ENCODE assay signal across 12 mouse cellular contexts in the genomic region with DNA sequence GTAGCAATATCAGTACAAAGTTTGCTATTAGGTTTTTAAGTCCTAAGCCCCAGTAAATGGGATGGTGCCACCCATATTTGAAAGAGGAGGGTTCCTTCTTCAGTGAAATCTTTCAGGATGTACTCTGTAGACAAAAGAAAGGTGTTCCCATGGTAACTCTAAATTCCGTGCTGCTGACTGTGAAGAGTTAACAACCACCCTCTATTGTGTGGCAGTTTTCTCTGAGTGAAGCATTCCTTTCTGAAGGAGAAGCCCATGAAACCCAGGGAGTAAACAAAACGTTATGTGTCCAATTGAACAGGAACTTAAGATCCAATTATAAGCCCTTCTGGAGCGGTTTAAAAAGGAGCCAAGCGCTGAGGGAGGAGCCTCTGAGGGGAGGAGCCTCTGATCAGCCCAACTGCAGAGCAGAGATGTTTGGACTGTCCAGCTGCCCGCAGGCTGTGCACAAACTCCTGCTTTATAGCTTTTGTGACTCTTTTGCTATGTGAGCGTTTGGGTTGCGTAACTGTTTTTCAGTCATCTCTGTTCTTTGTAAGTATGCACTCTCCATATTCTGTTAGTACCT.
DNase-seq lines count a peak whose midpoint lies in the region; ATAC-seq and TF ChIP-seq lines count a peak whose summit lies in the region.
"Had no signal": no experiment of that assay in that cellular context is flagged by ENCODE, and none has a peak within 500 bp of the region (broad histone marks: within the 10 kb centered on the region; RNA-seq: fewer than 3 reads in every experiment).

No protein-coding gene starts in this region.

- no peak for TF ChIP-seq POLR2A in brain, embryonic 14.5 days (IDR thresholded peaks at IDR 0.05; ENCODE audit: borderline replicate concordance, extremely low read depth, insufficient read depth, insufficient read length, poor library complexity, severe bottlenecking)

- no peak overlapping the region for H3K4me3 ChIP-seq in ES-E14 (ENCODE audit: insufficient read depth in 1 of 2, low read depth in 1 of 2, low read length in 2 of 2, poor library complexity in 1 of 2, severe bottlenecking in 1 of 2)
- no peak overlapping the region for H3K4me3 ChIP-seq in forebrain, embryonic 16.5 days (replicated peaks; ENCODE audit: low read length)
- no peak overlapping the region for H3K4me3 ChIP-seq in midbrain, embryonic 11.5 days (ENCODE audit: low read depth, low read length)
- H3K4me3 ChIP-seq in intestine, embryonic 16.5 days (ENCODE audit: low read length), result no peak overlapping the region
- H3K4me3 ChIP-seq: hindbrain, embryonic 13.5 days had no signal

- H3K27ac ChIP-seq in ES-E14 (ENCODE audit: insufficient read depth, low read depth, low read length, poor library complexity, severe bottlenecking), result no peak overlapping the region
- no peak overlapping the region for H3K27ac ChIP-seq in forebrain, embryonic 16.5 days (ENCODE audit: low read length)
- no peak overlapping the region for H3K27ac ChIP-seq in midbrain, embryonic 11.5 days (ENCODE audit: low read depth, low read length)
- no peak overlapping the region for H3K27ac ChIP-seq in intestine, embryonic 16.5 days (ENCODE audit: low read length)
- H3K27ac ChIP-seq: hindbrain, embryonic 13.5 days had no signal

- H3K36me3 ChIP-seq in ES-E14 (ENCODE audit: control insufficient read depth, insufficient read depth, low read length, poor library complexity, severe bottlenecking), result no peaks in the 10 kb centered on the region
- no peaks in the 10 kb centered on the region for H3K36me3 ChIP-seq in forebrain, embryonic 16.5 days (ENCODE audit: control insufficient read depth, insufficient read depth)
- H3K36me3 ChIP-seq in midbrain, embryonic 11.5 days (ENCODE audit: control insufficient read depth, insufficient read depth, low read length), result no peaks in the 10 kb centered on the region
- H3K36me3 ChIP-seq in intestine, embryonic 16.5 days (ENCODE audit: control insufficient read depth, insufficient read depth, low read length), result no peaks in the 10 kb centered on the region
- H3K36me3 ChIP-seq: G1E; hindbrain, embryonic 13.5 days had no signal

- no peak for TF ChIP-seq CTCF in brain, embryonic 14.5 days (IDR thresholded peaks at IDR 0.05; ENCODE audit: borderline replicate concordance, extremely low read depth, insufficient read depth, insufficient read length)

- DNase-seq in ES-E14 (ENCODE audit: low read depth, low spot score), result peak; percentile 22
- peak; percentile 51 for DNase-seq in brain, embryonic 14.5 days (ENCODE audit: low read depth)
- DNase-seq in midbrain, embryonic 11.5 days (ENCODE audit: low spot score, missing footprints), result peak; percentile 89
- DNase-seq: adrenal gland, adult 2 months; cerebellum, adult 11-12 months; heart, adult 18-20 months had no signal

- in situ Hi-C loops in ES-E14 (cut with MboI; ENCODE audit: low sequenced_read_pairs in 2 of 2, unreplicated experiment in 2 of 2), result no loop called here

- H3K4me1 ChIP-seq in ES-E14 (ENCODE audit: control insufficient read depth in 2 of 2, insufficient read depth in 2 of 2, low read length in 2 of 2, poor library complexity in 1 of 2), result no peaks in the 10 kb centered on the region
- H3K4me1 ChIP-seq in forebrain, embryonic 16.5 days (replicated peaks; ENCODE audit: control insufficient read depth, insufficient read depth, low read length), result no peaks in the 10 kb centered on the region
- H3K4me1 ChIP-seq in midbrain, embryonic 11.5 days (ENCODE audit: control insufficient read depth, insufficient read depth, low read length), result no peaks in the 10 kb centered on the region
- H3K4me1 ChIP-seq in intestine, embryonic 16.5 days (ENCODE audit: control insufficient read depth, insufficient read depth, low read length), result no peaks in the 10 kb centered on the region
- H3K4me1 ChIP-seq: hindbrain, embryonic 13.5 days had no signal

- WGBS in forebrain, embryonic 16.5 days, result 13% methylated on average over 7 of the region's 7 CpGs
- WGBS in midbrain, embryonic 11.5 days, result 45% methylated on average over 7 of the region's 7 CpGs
- WGBS in intestine, embryonic 16.5 days, result 42% methylated on average over 7 of the region's 7 CpGs

- no peaks in the 10 kb centered on the region for H3K9me3 ChIP-seq in ES-E14 (ENCODE audit: control insufficient read depth, insufficient read depth, low read depth, low read length)
- no peaks in the 10 kb centered on the region for H3K9me3 ChIP-seq in forebrain, embryonic 16.5 days (ENCODE audit: control insufficient read depth, low read length)
- H3K9me3 ChIP-seq in midbrain, embryonic 11.5 days (ENCODE audit: control insufficient read depth, low read length), result no peaks in the 10 kb centered on the region
- H3K9me3 ChIP-seq in intestine, embryonic 16.5 days (ENCODE audit: control insufficient read depth, low read length), result no peaks in the 10 kb centered on the region
- H3K9me3 ChIP-seq: G1E; hindbrain, embryonic 13.5 days had no signal

- no peak overlapping the region for H3K9ac ChIP-seq in ES-E14 (ENCODE audit: insufficient read depth, low read depth, low read length, poor library complexity, severe bottlenecking)
- H3K9ac ChIP-seq in forebrain, embryonic 16.5 days (replicated peaks; ENCODE audit: low read depth, low read length), result no peak overlapping the region
- H3K9ac ChIP-seq in midbrain, embryonic 11.5 days (ENCODE audit: low read length), result no peak overlapping the region
- H3K9ac ChIP-seq in intestine, embryonic 16.5 days (ENCODE audit: low read depth, low read length), result no peak overlapping the region
- H3K9ac ChIP-seq: hindbrain, embryonic 13.5 days had no signal

- ATAC-seq in forebrain, embryonic 16.5 days, result peak; percentile 57
- peak; percentile 77 for ATAC-seq in midbrain, embryonic 11.5 days (ENCODE audit: low FRiP score)
- ATAC-seq in inflammation-experienced regulatory T-cells, adult 6 months, result no peak
- no peak for ATAC-seq in intestine, embryonic 16.5 days
- ATAC-seq in CD4-positive, CD25-positive, alpha-beta regulatory T cell, adult 4 months, result no peak

- no peaks in the 10 kb centered on the region for H3K27me3 ChIP-seq in forebrain, embryonic 16.5 days (replicated peaks; ENCODE audit: control insufficient read depth, insufficient read depth, low read length)
- no peaks in the 10 kb centered on the region for H3K27me3 ChIP-seq in midbrain, embryonic 11.5 days (ENCODE audit: control insufficient read depth, insufficient read depth, low read length)
- no peaks in the 10 kb centered on the region for H3K27me3 ChIP-seq in intestine, embryonic 16.5 days (replicated peaks; ENCODE audit: control insufficient read depth, insufficient read depth, low read length)
- H3K27me3 ChIP-seq: hindbrain, embryonic 13.5 days had no signal

- no peak overlapping the region for H3K4me2 ChIP-seq in forebrain, embryonic 16.5 days (ENCODE audit: low read length)
- H3K4me2 ChIP-seq in midbrain, embryonic 11.5 days, result no peak overlapping the region
- H3K4me2 ChIP-seq in intestine, embryonic 16.5 days (ENCODE audit: low read depth, low read length), result no peak overlapping the region
- H3K4me2 ChIP-seq: hindbrain, embryonic 13.5 days had no signal

TF ChIP-seq in ES-E14, 5 proteins besides CTCF, POLR2A, EP300 and RAD21:
- TF ChIP-seq CHD2 (IDR thresholded peaks at IDR 0.05; ENCODE audit: low read depth, low read length) (no peak), ZC3H11A (IDR thresholded peaks at IDR 0.05; ENCODE audit: borderline replicate concordance, low read depth, low read length) (no peak), MAFK (IDR thresholded peaks at IDR 0.05; ENCODE audit: insufficient read depth, low read depth, low read length) (no peak), ZNF384 (IDR thresholded peaks at IDR 0.05; ENCODE audit: low read depth, low read length) (no peak), HCFC1 (IDR thresholded peaks at IDR 0.05; ENCODE audit: borderline replicate concordance, insufficient read depth, low read length) (no peak)
TF ChIP-seq in ES-E14: peak in this region for 0.

Comparison
In these comparisons a context has a peak if more than half of its experiments do, and no peak if none do; other contexts are left out.
1. DNase-seq: peak in every context shown above with its lines; median percentile 89 in midbrain, embryonic 11.5 days; 51 in brain, embryonic 14.5 days; 22 in ES-E14.
2. ATAC-seq: peak in forebrain, embryonic 16.5 days (single experiment) and midbrain, embryonic 11.5 days (single experiment); none in inflammation-experienced regulatory T-cells, adult 6 months (single experiment), intestine, embryonic 16.5 days (single experiment) and CD4-positive, CD25-positive, alpha-beta regulatory T cell, adult 4 months (single experiment).